Mouse (Mus musculus): ENCODE measurements around the gene Ctsz. TPM values are rescaled to one million over a fixed set of nuclear protein-coding genes. Genes with fewer than 3 reads are reported as not detected.

Ctsz gene
- polyA plus RNA-seq, 1 experiment from 2014 or later: 181 TPM

GRCm38 (mm10) chr2:174463370-174463769 lies 24.5 kb upstream of the Ctsz start:
- Histone ChIP-seq H3K27ac (peak overlapping the region; percentile 67), H3K4me1 (peaks cover 7% of the 10 kb centered on the region), H3K4me3 (replicated peaks) (peak overlapping the region; percentile 70), H3K9me3 (no peaks in the 10 kb centered on the region), H3K27me3 (replicated peaks) (no peaks in the 10 kb centered on the region), H3K36me3 (peaks cover 35% of the 10 kb centered on the region), H3K4me2 (peak overlapping the region; percentile 97), H3K9ac (peak overlapping the region; percentile 79)
- ATAC-seq (ENCODE audit: insufficient read depth, low FRiP score, low read depth): no peak
- 36% methylated on average over 10 of the region's 10 CpGs for WGBS

- ATAC-seq (ENCODE audit: insufficient read depth, low FRiP score, low read depth): no peak
- 62% methylated on average over 2 of the region's 2 CpGs for WGBS
- no peaks in the 10 kb centered on the region for H3K9me3 ChIP-seq
- H3K9ac ChIP-seq: no peak overlapping the region
- peaks cover 23% of the 10 kb centered on the region for H3K36me3 ChIP-seq
- H3K4me2 ChIP-seq: no peak overlapping the region
- H3K4me3 ChIP-seq (replicated peaks): no peak overlapping the region
- H3K4me1 ChIP-seq: peaks cover 7% of the 10 kb centered on the region
- no peak overlapping the region for H3K27ac ChIP-seq
- no peaks in the 10 kb centered on the region for H3K27me3 ChIP-seq (replicated peaks)
Measured at GRCm38 (mm10) chr2:174459365-174459764, 20.5 kb upstream of the Ctsz start.

- peak; percentile 94 for ATAC-seq (ENCODE audit: insufficient read depth, low FRiP score, low read depth)
- Histone ChIP-seq H3K36me3 (no peaks in the 10 kb centered on the region), H3K27ac (no peak overlapping the region)
Measured at GRCm38 (mm10) chr2:174453681-174454080, 14.8 kb upstream of the Ctsz start.

GRCm38 (mm10) chr2:174450353-174450752 lies 11.5 kb upstream of the Ctsz start, which contains the start of gene Tubb1:
TSS of gene Tubb1 (plus strand) at chr2:174450695.
- ATAC-seq (ENCODE audit: insufficient read depth, low FRiP score, low read depth): no peak
- H3K9me3 ChIP-seq: no peaks in the 10 kb centered on the region
- no peaks in the 10 kb centered on the region for H3K27me3 ChIP-seq (replicated peaks)
- H3K4me1 ChIP-seq: peaks cover 4% of the 10 kb centered on the region; the same call in 1 of the 2 replicates
- no peak within 1 kb of the TSS for H3K4me2 ChIP-seq
- H3K36me3 ChIP-seq: no peaks in the 10 kb centered on the region
- WGBS: 65% methylated on average over 4 of the region's 4 CpGs
- H3K27ac ChIP-seq: no peak within 1 kb of the TSS
- H3K4me3 ChIP-seq (replicated peaks): no peak within 1 kb of the TSS
- no peak within 1 kb of the TSS for H3K9ac ChIP-seq

More at GRCm38 (mm10) chr2:174453681-174454080, 14.8 kb upstream of the Ctsz start:
- WGBS: 64% methylated on average over 7 of the region's 7 CpGs
- Histone ChIP-seq H3K27me3 (replicated peaks) (no peaks in the 10 kb centered on the region), H3K4me3 (replicated peaks) (no peak overlapping the region), H3K9ac (no peak overlapping the region), H3K4me2 (no peak overlapping the region), H3K4me1 (no peaks in the 10 kb centered on the region), H3K9me3 (no peaks in the 10 kb centered on the region)

GRCm38 (mm10) chr2:174448405-174448804 lies 9.6 kb upstream of the Ctsz start:
- Histone ChIP-seq H3K27ac (no peak overlapping the region), H3K9ac (no peak overlapping the region), H3K9me3 (no peaks in the 10 kb centered on the region), H3K4me3 (replicated peaks) (no peak overlapping the region), H3K27me3 (replicated peaks) (no peaks in the 10 kb centered on the region), H3K36me3 (no peaks in the 10 kb centered on the region), H3K4me2 (no peak overlapping the region), H3K4me1 (peaks cover 4% of the 10 kb centered on the region; the same call in 1 of the 2 replicates)
- ATAC-seq (ENCODE audit: insufficient read depth, low FRiP score, low read depth): no peak
- 80% methylated on average over 4 of the region's 4 CpGs for WGBS

GRCm38 (mm10) chr2:174446905-174447304 lies 8.1 kb upstream of the Ctsz start:
- Histone ChIP-seq H3K4me3 (replicated peaks) (no peak overlapping the region), H3K36me3 (no peaks in the 10 kb centered on the region), H3K4me1 (peaks cover 7% of the 10 kb centered on the region; the same call in 1 of the 2 replicates), H3K9me3 (no peaks in the 10 kb centered on the region), H3K27me3 (replicated peaks) (no peaks in the 10 kb centered on the region), H3K27ac (no peak overlapping the region), H3K4me2 (no peak overlapping the region), H3K9ac (no peak overlapping the region)
- WGBS: 66% methylated on average over 8 of the region's 8 CpGs
- ATAC-seq (ENCODE audit: insufficient read depth, low FRiP score, low read depth): no peak

- Histone ChIP-seq H3K4me1 (peaks cover 11% of the 10 kb centered on the region; the same call in 1 of the 2 replicates), H3K36me3 (no peaks in the 10 kb centered on the region), H3K27me3 (replicated peaks) (no peaks in the 10 kb centered on the region), H3K27ac (no peak overlapping the region), H3K9ac (no peak overlapping the region), H3K9me3 (no peaks in the 10 kb centered on the region), H3K4me2 (no peak overlapping the region), H3K4me3 (replicated peaks) (no peak overlapping the region)
- WGBS: 49% methylated on average over 7 of the region's 7 CpGs
- ATAC-seq (ENCODE audit: insufficient read depth, low FRiP score, low read depth): no peak
Measured at GRCm38 (mm10) chr2:174446492-174446891, 7.7 kb upstream of the Ctsz start.

- 65% methylated on average over 6 of the region's 6 CpGs for WGBS
- H3K4me3 ChIP-seq (replicated peaks): no peak overlapping the region
- no peak overlapping the region for H3K27ac ChIP-seq
- no peaks in the 10 kb centered on the region for H3K9me3 ChIP-seq
- H3K9ac ChIP-seq: no peak overlapping the region
- H3K27me3 ChIP-seq (replicated peaks): no peaks in the 10 kb centered on the region
- no peak for ATAC-seq (ENCODE audit: insufficient read depth, low FRiP score, low read depth)
- no peaks in the 10 kb centered on the region for H3K36me3 ChIP-seq
- H3K4me2 ChIP-seq: no peak overlapping the region
- H3K4me1 ChIP-seq: peaks cover 11% of the 10 kb centered on the region; the same call in 1 of the 2 replicates
Measured at GRCm38 (mm10) chr2:174445018-174445417, 6.2 kb upstream of the Ctsz start.

- H3K4me2 ChIP-seq: no peak overlapping the region
- H3K9me3 ChIP-seq: no peaks in the 10 kb centered on the region
- no peak overlapping the region for H3K27ac ChIP-seq
- no peaks in the 10 kb centered on the region for H3K27me3 ChIP-seq (replicated peaks)
- H3K36me3 ChIP-seq: no peaks in the 10 kb centered on the region
- H3K4me1 ChIP-seq: peaks cover 11% of the 10 kb centered on the region; the same call in 1 of the 2 replicates
- H3K4me3 ChIP-seq (replicated peaks): no peak overlapping the region
- H3K9ac ChIP-seq: no peak overlapping the region
- ATAC-seq (ENCODE audit: insufficient read depth, low FRiP score, low read depth): no peak
- 69% methylated on average over 7 of the region's 7 CpGs for WGBS
Measured at GRCm38 (mm10) chr2:174444359-174444758, 5.5 kb upstream of the Ctsz start.

- no peak overlapping the region for H3K4me3 ChIP-seq (replicated peaks)
- H3K36me3 ChIP-seq: no peaks in the 10 kb centered on the region
- H3K9ac ChIP-seq: no peak overlapping the region
- no peak for ATAC-seq (ENCODE audit: insufficient read depth, low FRiP score, low read depth)
- no peaks in the 10 kb centered on the region for H3K9me3 ChIP-seq
- 46% methylated on average over 2 of the region's 2 CpGs for WGBS
- H3K27me3 ChIP-seq (replicated peaks): no peaks in the 10 kb centered on the region
- peaks cover 16% of the 10 kb centered on the region for H3K4me1 ChIP-seq
- H3K27ac ChIP-seq: no peak overlapping the region
- no peak overlapping the region for H3K4me2 ChIP-seq
Measured at GRCm38 (mm10) chr2:174443046-174443445, 4.2 kb upstream of the Ctsz start.

GRCm38 (mm10) chr2:174442460-174442859 lies 3.6 kb upstream of the Ctsz start:
- no peak overlapping the region for H3K27ac ChIP-seq
- ATAC-seq (ENCODE audit: insufficient read depth, low FRiP score, low read depth): no peak

GRCm38 (mm10) chr2:174441898-174442297 lies 3.1 kb upstream of the Ctsz start:
- ATAC-seq (ENCODE audit: insufficient read depth, low FRiP score, low read depth): no peak
- Histone ChIP-seq H3K27me3 (replicated peaks) (no peaks in the 10 kb centered on the region), H3K9me3 (no peaks in the 10 kb centered on the region), H3K4me3 (replicated peaks) (no peak overlapping the region), H3K4me2 (no peak overlapping the region), H3K27ac (no peak overlapping the region), H3K9ac (no peak overlapping the region), H3K36me3 (no peaks in the 10 kb centered on the region), H3K4me1 (peaks cover 24% of the 10 kb centered on the region)
- 63% methylated on average over 4 of the region's 4 CpGs for WGBS

More at GRCm38 (mm10) chr2:174442460-174442859, 3.6 kb upstream of the Ctsz start:
- Histone ChIP-seq H3K4me3 (replicated peaks) (no peak overlapping the region), H3K9ac (no peak overlapping the region), H3K4me2 (no peak overlapping the region), H3K9me3 (no peaks in the 10 kb centered on the region), H3K4me1 (peaks cover 21% of the 10 kb centered on the region), H3K27me3 (replicated peaks) (no peaks in the 10 kb centered on the region), H3K36me3 (no peaks in the 10 kb centered on the region)
- whole genome bisulfite sequencing: 60% methylated on average over 9 of the region's 9 CpGs

GRCm38 (mm10) chr2:174439961-174440360 lies 1.1 kb upstream of the Ctsz start:
- H3K9ac ChIP-seq: no peak overlapping the region
- H3K4me3 ChIP-seq (replicated peaks): no peak overlapping the region
- peaks cover 20% of the 10 kb centered on the region for H3K4me1 ChIP-seq
- no peak for ATAC-seq (ENCODE audit: insufficient read depth, low FRiP score, low read depth)
- no peaks in the 10 kb centered on the region; the same call in 1 of the 2 replicates for H3K36me3 ChIP-seq
- 82% methylated on average over 9 of the region's 9 CpGs for WGBS
- no peaks in the 10 kb centered on the region for H3K9me3 ChIP-seq
- H3K27me3 ChIP-seq (replicated peaks): no peaks in the 10 kb centered on the region
- no peak overlapping the region for H3K4me2 ChIP-seq
- no peak overlapping the region for H3K27ac ChIP-seq
